In genomic region chr3:27710648-27711428, GRCm38 (mm10) we compare ENCODE assay signal across 7 mouse cellular contexts. TPM values are rescaled to one million over a fixed set of nuclear protein-coding genes. Genes with fewer than 3 reads are reported as not detected.
DNase-seq lines count a peak whose midpoint lies in the region; ATAC-seq lines count a peak whose summit lies in the region.

Gene Fndc3b, minus strand, starts transcription at chr3:27711307.

- peak within 1 kb of the TSS; percentile 94 for H3K4me3 ChIP-seq in embryonic facial prominence, embryonic 12.5 days
- H3K4me3 ChIP-seq in limb, embryonic 13.5 days, result peak within 1 kb of the TSS; percentile 87
- peak within 1 kb of the TSS; percentile 88 for H3K4me3 ChIP-seq in midbrain, embryonic 15.5 days

- H3K27ac ChIP-seq in embryonic facial prominence, embryonic 12.5 days, result peak within 1 kb of the TSS; percentile 98
- H3K27ac ChIP-seq in limb, embryonic 13.5 days, result peak within 1 kb of the TSS; percentile 99
- peak within 1 kb of the TSS; percentile 83 for H3K27ac ChIP-seq in midbrain, embryonic 15.5 days

- H3K9ac ChIP-seq in embryonic facial prominence, embryonic 12.5 days, result peak within 1 kb of the TSS; percentile 93
- H3K9ac ChIP-seq in limb, embryonic 13.5 days, result peak within 1 kb of the TSS; percentile 97
- peak within 1 kb of the TSS; percentile 54 for H3K9ac ChIP-seq in midbrain, embryonic 15.5 days

- H3K27me3 ChIP-seq in embryonic facial prominence, embryonic 12.5 days, result no peaks in the 10 kb centered on the region
- H3K27me3 ChIP-seq in limb, embryonic 13.5 days, result no peaks in the 10 kb centered on the region
- no peaks in the 10 kb centered on the region for H3K27me3 ChIP-seq in midbrain, embryonic 15.5 days (replicated peaks)

- peak within 1 kb of the TSS; percentile 60 for H3K4me2 ChIP-seq in embryonic facial prominence, embryonic 12.5 days (replicated peaks)
- peak within 1 kb of the TSS; percentile 81 for H3K4me2 ChIP-seq in limb, embryonic 13.5 days (replicated peaks)
- peak within 1 kb of the TSS; percentile 59 for H3K4me2 ChIP-seq in midbrain, embryonic 15.5 days

- DNase-seq in adrenal gland, postnatal 36 days, result peak; percentile 95 to 96
- DNase-seq in heart, adult 8-10 months (ENCODE audit: low spot score), result peak; percentile 94
- peak; percentile 92 to 95 for DNase-seq in kidney, adult 8-10 months
- peak; percentile 76 to 89 for DNase-seq in spleen, adult 18-20 months

- no peaks in the 10 kb centered on the region for H3K9me3 ChIP-seq in embryonic facial prominence, embryonic 12.5 days
- H3K9me3 ChIP-seq in limb, embryonic 13.5 days, result no peaks in the 10 kb centered on the region
- no peaks in the 10 kb centered on the region for H3K9me3 ChIP-seq in midbrain, embryonic 15.5 days

- H3K36me3 ChIP-seq in embryonic facial prominence, embryonic 12.5 days, result no peaks in the 10 kb centered on the region
- no peaks in the 10 kb centered on the region for H3K36me3 ChIP-seq in limb, embryonic 13.5 days
- no peaks in the 10 kb centered on the region for H3K36me3 ChIP-seq in midbrain, embryonic 15.5 days (replicated peaks)

- WGBS in embryonic facial prominence, embryonic 12.5 days, result under 1% methylated on average over 67 of the region's 90 CpGs
- under 1% methylated on average over 83 of the region's 90 CpGs for WGBS in limb, embryonic 13.5 days
- under 1% methylated on average over 84 of the region's 90 CpGs for WGBS in midbrain, embryonic 15.5 days

- peak; percentile 91 for ATAC-seq in embryonic facial prominence, embryonic 12.5 days (ENCODE audit: insufficient number of reproducible peaks, insufficient read depth, low FRiP score, low TSS enrichment)
- peak; percentile 91 for ATAC-seq in limb, embryonic 13.5 days (ENCODE audit: low FRiP score, low read depth)
- ATAC-seq in midbrain, embryonic 15.5 days (replicated peaks), result peak; percentile 96

- peaks cover 12% of the 10 kb centered on the region; the same call in 1 of the 2 replicates for H3K4me1 ChIP-seq in embryonic facial prominence, embryonic 12.5 days
- H3K4me1 ChIP-seq in limb, embryonic 13.5 days, result peaks cover 30% of the 10 kb centered on the region
- peaks cover 10% of the 10 kb centered on the region for H3K4me1 ChIP-seq in midbrain, embryonic 15.5 days

RNA-seq across cellular contexts. Expression of gene Fndc3b, which starts in this region (rescaled TPM):
- total RNA-seq in adrenal gland, postnatal 36 days (2021), result 100 to 1,000 TPM; 127 to 174 TPM
- polyA plus RNA-seq in embryonic facial prominence, embryonic 12.5 days (2016; fragmentation: Nextera tagmentation; extraction: Ambion mirVana), result 26.1 and 28.0 TPM in 2 replicates
- 10 to 100 TPM; 41.8 to 50.5 (median 49.8) TPM for total RNA-seq in heart, adult 8-10 months (2022)
- 31.4 and 32.1 TPM in 2 replicates for polyA plus RNA-seq in limb, embryonic 13.5 days (2015; fragmentation: Nextera tagmentation; extraction: Ambion mirVana)
- polyA plus RNA-seq in midbrain, embryonic 15.5 days (2015; fragmentation: Nextera tagmentation; extraction: Ambion mirVana), result 9.2 and 9.7 TPM in 2 replicates

Comparison
In these comparisons a context has a peak if more than half of its experiments do, and no peak if none do; other contexts are left out.
1. Peak in every context shown above with its lines: DNase-seq, ATAC-seq, H3K4me3 ChIP-seq and H3K27ac ChIP-seq.